Mouse (Mus musculus) embryonic fibroblast, embryonic 13.5 days (primary cell): ENCODE measurements around the gene Zfp239.

Experiments
- CTCF ChIP-seq: IDR thresholded peaks from 2 replicates; pipeline ENCODE4 v1.5.1; 2011; ENCODE audit warnings: mild to moderate bottlenecking, control low read depth, low read length, moderate library complexity, borderline replicate concordance; ENCODE audit not compliant: insufficient read depth
- POLR2A ChIP-seq: IDR thresholded peaks from 2 replicates; pipeline ENCODE4 v1.6.1; 2011; ENCODE audit warnings: low read depth, mild to moderate bottlenecking, control low read depth, low read length, moderate library complexity

DNA sequence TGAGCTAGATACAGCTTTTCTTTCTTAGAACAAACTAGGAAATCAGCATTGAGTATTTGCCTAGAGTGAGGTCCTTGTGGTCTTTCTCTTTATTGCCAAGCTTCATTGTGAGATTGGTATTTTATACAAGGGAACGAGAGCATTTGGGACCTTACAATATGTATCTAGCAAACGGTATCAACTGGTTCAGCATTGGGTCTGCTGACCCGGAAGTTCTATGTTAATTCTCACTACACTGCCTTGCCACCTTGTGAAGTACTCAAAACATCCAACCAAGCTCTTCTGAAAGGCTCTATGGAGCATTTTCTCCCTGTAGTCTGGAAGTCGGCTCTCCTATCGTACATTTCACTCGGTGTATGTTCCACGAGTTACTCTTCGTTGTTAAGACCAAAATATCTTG is 1.9 kb downstream of the Zfp239 start:
- no peak for TF ChIP-seq CTCF
- TF ChIP-seq POLR2A: no peak
